Mouse (Mus musculus): Measurements from ENCODE around the gene Babam1. TPM values are rescaled to one million over a fixed set of nuclear protein-coding genes. Genes with fewer than 3 reads are reported as not detected.

Gene Babam1
- polyA plus RNA-seq, 2 experiments, result 50.6 to 53.6 TPM

GRCm38 (mm10) chr8:71392871-71393270, 3.8 kb upstream of the Babam1 start:
- Histone ChIP-seq H3K9me3 (ENCODE audit: control insufficient read depth, low read length) (no peaks in the 10 kb centered on the region), H3K4me3 (ENCODE audit: insufficient read depth in 1 of 2, low read depth in 2 of 2, low read length in 2 of 2) (peak overlapping the region in 1 of 2 experiments; percentile 16; a peak in 1 of 4 replicates), H3K4me2 (ENCODE audit: low read depth) (peak overlapping the region; percentile 0; the same call in 1 of the 2 replicates), H3K9ac (replicated peaks) (no peak overlapping the region), H3K27ac (no peak overlapping the region), H3K27me3 (ENCODE audit: control insufficient read depth, insufficient read depth, low read length) (no peaks in the 10 kb centered on the region), H3K36me3 (replicated peaks; ENCODE audit: control insufficient read depth, insufficient read depth, low read depth) (no peaks in the 10 kb centered on the region), H3K4me1 (replicated peaks; ENCODE audit: control insufficient read depth in 2 of 2, insufficient read depth in 2 of 2, low read length in 1 of 2) (peaks cover 6 to 11% of the 10 kb centered on the region in 2 experiments)
- DNase-seq (ENCODE audit: low read depth in 3 of 3, low spot score in 3 of 3) (no peak), ATAC-seq (ENCODE audit: insufficient read depth) (no peak)
- TF ChIP-seq EP300 (IDR thresholded peaks at IDR 0.05; ENCODE audit: low read depth) (no peak), CTCF (IDR thresholded peaks at IDR 0.05; ENCODE audit: low read depth) (no peak)
- 7% methylated on average over 3 of the region's 3 CpGs for WGBS (ENCODE audit: insufficient replicate concordance)

GRCm38 (mm10) chr8:71394481-71394880, 2.2 kb upstream of the Babam1 start:
- H3K27me3 ChIP-seq (ENCODE audit: control insufficient read depth, insufficient read depth, low read length), result no peaks in the 10 kb centered on the region
- H3K36me3 ChIP-seq (replicated peaks; ENCODE audit: control insufficient read depth, insufficient read depth, low read depth), result peaks cover 2% of the 10 kb centered on the region; the same call in 1 of the 2 replicates
- no peaks in the 10 kb centered on the region for H3K9me3 ChIP-seq (ENCODE audit: control insufficient read depth, low read length)
- peaks cover 6 to 11% of the 10 kb centered on the region in 2 experiments for H3K4me1 ChIP-seq (replicated peaks; ENCODE audit: control insufficient read depth in 2 of 2, insufficient read depth in 2 of 2, low read length in 1 of 2)
- WGBS (ENCODE audit: insufficient replicate concordance), result 67% methylated on average over 7 of the region's 7 CpGs
- no peak overlapping the region for H3K9ac ChIP-seq (replicated peaks)
- H3K4me3 ChIP-seq (ENCODE audit: insufficient read depth in 1 of 2, low read depth in 2 of 2, low read length in 2 of 2), result no peak overlapping the region
- no peak overlapping the region for H3K27ac ChIP-seq
- no peak for DNase-seq (ENCODE audit: low read depth in 3 of 3, low spot score in 3 of 3)
- H3K4me2 ChIP-seq (ENCODE audit: low read depth), result peak overlapping the region; percentile 8; the same call in 1 of the 2 replicates
- no peak for TF ChIP-seq EP300 (IDR thresholded peaks at IDR 0.05; ENCODE audit: low read depth)
- no peak for TF ChIP-seq CTCF (IDR thresholded peaks at IDR 0.05; ENCODE audit: low read depth)
- no peak for ATAC-seq (ENCODE audit: insufficient read depth)

GRCm38 (mm10) chr8:71395071-71395470, 1.6 kb upstream of the Babam1 start:
- Histone ChIP-seq H3K27me3 (ENCODE audit: control insufficient read depth, insufficient read depth, low read length) (no peaks in the 10 kb centered on the region), H3K4me3 (ENCODE audit: insufficient read depth in 1 of 2, low read depth in 2 of 2, low read length in 2 of 2) (no peak overlapping the region), H3K36me3 (replicated peaks; ENCODE audit: control insufficient read depth, insufficient read depth, low read depth) (peaks cover 2% of the 10 kb centered on the region; the same call in 1 of the 2 replicates), H3K4me2 (ENCODE audit: low read depth) (no peak overlapping the region; the same call in 1 of the 2 replicates), H3K27ac (no peak overlapping the region), H3K4me1 (replicated peaks; ENCODE audit: control insufficient read depth in 2 of 2, insufficient read depth in 2 of 2, low read length in 1 of 2) (peaks cover 6 to 11% of the 10 kb centered on the region in 2 experiments), H3K9me3 (ENCODE audit: control insufficient read depth, low read length) (no peaks in the 10 kb centered on the region), H3K9ac (replicated peaks) (no peak overlapping the region)
- ATAC-seq (ENCODE audit: insufficient read depth), result no peak
- WGBS (ENCODE audit: insufficient replicate concordance), result 70% methylated on average over 10 of the region's 10 CpGs
- no peak for DNase-seq (ENCODE audit: low read depth in 3 of 3, low spot score in 3 of 3)
- no peak for TF ChIP-seq CTCF (IDR thresholded peaks at IDR 0.05; ENCODE audit: low read depth)
- no peak for TF ChIP-seq EP300 (IDR thresholded peaks at IDR 0.05; ENCODE audit: low read depth)

GRCm38 (mm10) chr8:71395629-71396028, 1.0 kb upstream of the Babam1 start, which contains the start of gene Ushbp1:
Gene Ushbp1, minus strand, starts transcription at chr8:71395802.
- Histone ChIP-seq H3K9me3 (ENCODE audit: control insufficient read depth, low read length) (no peaks in the 10 kb centered on the region), H3K27ac (peak within 1 kb of the TSS; percentile 11; the same call in 1 of the 2 replicates), H3K9ac (replicated peaks) (no peak within 1 kb of the TSS), H3K36me3 (replicated peaks; ENCODE audit: control insufficient read depth, insufficient read depth, low read depth) (peaks cover 2% of the 10 kb centered on the region; the same call in 1 of the 2 replicates), H3K4me1 (replicated peaks; ENCODE audit: control insufficient read depth in 2 of 2, insufficient read depth in 2 of 2, low read length in 1 of 2) (peaks cover 6 to 11% of the 10 kb centered on the region in 2 experiments), H3K4me3 (ENCODE audit: insufficient read depth in 1 of 2, low read depth in 2 of 2, low read length in 2 of 2) (peak within 1 kb of the TSS; percentile 26 to 68), H3K4me2 (ENCODE audit: low read depth) (peak within 1 kb of the TSS; percentile 87), H3K27me3 (ENCODE audit: control insufficient read depth, insufficient read depth, low read length) (no peaks in the 10 kb centered on the region)
- ATAC-seq (ENCODE audit: insufficient read depth), result no peak
- WGBS (ENCODE audit: insufficient replicate concordance), result 50% methylated on average over 9 of the region's 9 CpGs
- no peak for DNase-seq (ENCODE audit: low read depth in 3 of 3, low spot score in 3 of 3)
- TF ChIP-seq EP300 (IDR thresholded peaks at IDR 0.05; ENCODE audit: low read depth), result no peak
- TF ChIP-seq CTCF (IDR thresholded peaks at IDR 0.05; ENCODE audit: low read depth), result no peak

DNA sequence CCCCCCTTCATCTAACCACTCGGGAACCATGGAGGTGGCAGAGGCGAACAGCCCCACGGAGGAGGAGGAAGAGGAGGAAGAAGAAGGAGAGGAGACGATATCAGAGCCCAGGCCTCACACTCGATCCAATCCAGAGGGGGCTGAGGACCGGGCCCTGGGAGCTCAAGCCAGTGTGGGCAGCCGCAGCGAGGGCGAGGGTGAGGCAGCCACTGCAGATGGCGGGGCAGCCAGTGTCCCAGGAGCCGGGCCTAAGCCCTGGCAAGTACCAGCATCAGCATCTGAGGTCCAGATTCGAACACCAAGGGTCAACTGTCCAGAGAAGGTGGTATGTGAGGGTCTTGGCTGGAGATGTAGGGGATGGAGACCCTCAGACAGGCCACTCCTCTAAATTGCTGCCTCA, 1.0 kb downstream of the Babam1 start:
- WGBS (ENCODE audit: insufficient replicate concordance), result 69% methylated on average over 12 of the region's 12 CpGs
- Histone ChIP-seq H3K4me1 (replicated peaks; ENCODE audit: control insufficient read depth in 2 of 2, insufficient read depth in 2 of 2, low read length in 1 of 2) (peaks cover 6 to 11% of the 10 kb centered on the region in 2 experiments), H3K4me2 (ENCODE audit: low read depth) (peak overlapping the region; percentile 87), H3K27ac (no peak overlapping the region), H3K9ac (replicated peaks) (peak overlapping the region; percentile 56), H3K27me3 (ENCODE audit: control insufficient read depth, insufficient read depth, low read length) (no peaks in the 10 kb centered on the region), H3K4me3 (ENCODE audit: insufficient read depth in 1 of 2, low read depth in 2 of 2, low read length in 2 of 2) (peak overlapping the region; percentile 68 to 86), H3K36me3 (replicated peaks; ENCODE audit: control insufficient read depth, insufficient read depth, low read depth) (peaks cover 2% of the 10 kb centered on the region; the same call in 1 of the 2 replicates), H3K9me3 (ENCODE audit: control insufficient read depth, low read length) (no peaks in the 10 kb centered on the region)
- DNase-seq (ENCODE audit: low read depth in 3 of 3, low spot score in 3 of 3) (no peak), ATAC-seq (ENCODE audit: insufficient read depth) (no peak)
- TF ChIP-seq CTCF (IDR thresholded peaks at IDR 0.05; ENCODE audit: low read depth) (no peak), EP300 (IDR thresholded peaks at IDR 0.05; ENCODE audit: low read depth) (no peak)
